Mouse (Mus musculus) heart, postnatal 14 days (tissue): Measurements from ENCODE around the gene Tctex1d4. TPM values are rescaled to one million over a fixed set of nuclear protein-coding genes. Genes with fewer than 3 reads are reported as not detected.

ENCODE experiments used
- DNase-seq, 2 experiments: peaks; one replicate each; pipeline ENCODE4 v3.0.0; 2021 to 2022
- intact Hi-C: fragments of 180-260 bp; cut with DNase I; formaldehyde crosslinking; loops from one replicate; pipeline ENCODE4 v1.15.1; 2025
- long read RNA-seq, 2 experiments: library from polyadenylated mRNA; stranded (forward); transcript quantifications; one replicate each; pipeline ENCODE4 v2.0.0; 2021
- total RNA-seq, 2 experiments: library from RNA; stranded (reverse); gene quantifications; 2 replicates each; pipeline ENCODE4 v1.2.3; 2021

The Tctex1d4 gene
- total RNA-seq, result not detected
- long read RNA-seq, experiment 1, result 0 reads
- long read RNA-seq, experiment 2, result 0 reads

GRCm38 (mm10) chr4:117126675-117127290, at the start of gene Tctex1d4:
TSS of gene Tctex1d4 (plus strand) at chr4:117126794.
- intact Hi-C loops, result loop anchor here (10.0 kb wide), 1 partner anchor 412 kb away; no protein-coding TSS in a partner anchor
- DNase-seq, result no peak

GRCm38 (mm10) chr4:117087948-117088640, 38.5 kb upstream of the Tctex1d4 start:
- intact Hi-C loops, result no loop called here
- no peak for DNase-seq

- no peak for DNase-seq
- intact Hi-C loops, result no loop called here
Observed at GRCm38 (mm10) chr4:117090586-117090985, 36.0 kb upstream of the Tctex1d4 start.

- intact Hi-C loops, result loop anchor here (5.0 kb wide), 2 partner anchors 77 to 92 kb away; partner anchors contain the start of gene Eif2b3
- DNase-seq, result no peak
Observed at GRCm38 (mm10) chr4:117094626-117095361, 31.8 kb upstream of the Tctex1d4 start.

DNA sequence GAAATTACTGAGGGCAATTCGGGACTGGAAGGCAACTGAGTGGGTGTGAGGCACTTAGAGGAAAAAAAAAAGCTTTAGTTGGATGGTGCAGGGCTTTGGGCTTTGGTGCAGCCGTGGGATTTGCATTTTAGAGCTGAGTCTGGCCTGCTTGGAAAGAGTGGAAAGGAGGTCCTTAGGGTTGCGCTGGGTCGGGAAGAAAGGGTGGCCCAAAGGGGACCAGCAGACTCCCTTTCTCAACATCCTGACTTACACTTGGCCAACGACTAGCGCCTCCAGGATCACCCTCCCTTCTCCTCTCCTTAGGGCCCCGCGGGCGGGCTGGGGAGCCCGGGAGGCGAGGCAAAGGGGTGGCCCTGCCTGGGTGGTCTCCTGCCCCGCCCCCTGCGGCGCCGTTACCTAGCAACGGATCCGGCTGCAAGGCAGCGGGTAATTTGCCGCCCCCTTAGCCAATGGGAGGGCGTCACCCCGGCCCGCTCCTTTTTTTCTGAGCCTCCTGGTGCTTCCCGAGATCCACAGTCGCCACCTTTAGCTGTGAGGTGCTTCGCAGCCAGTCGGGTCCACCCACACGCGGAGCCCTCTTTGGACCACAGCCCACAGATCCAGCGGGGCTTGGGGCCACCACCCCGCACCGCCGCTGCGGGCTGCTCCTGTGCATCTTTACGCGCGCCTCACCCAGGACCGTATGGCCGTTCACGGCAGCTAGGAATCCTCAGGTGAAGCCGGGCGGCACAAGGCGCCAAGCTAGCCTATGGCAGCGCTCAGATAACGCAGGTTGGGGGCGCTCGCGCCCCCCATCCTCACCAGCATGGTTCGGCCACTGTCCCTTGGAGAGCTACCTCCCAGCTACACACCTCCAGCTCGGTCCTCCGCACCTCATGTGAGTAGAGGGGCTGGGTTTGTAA, 30.8 kb upstream of the Tctex1d4 start, which contains the start of gene Ptch2:
Ptch2 (plus strand) TSS at position 525 of the 902 bp plus-strand sequence.
- DNase-seq, result peak; percentile 84 to 90
- intact Hi-C loops, result loop anchor here (5.0 kb wide), 2 partner anchors 79 to 94 kb away; partner anchors contain the start of gene Eif2b3

DNA sequence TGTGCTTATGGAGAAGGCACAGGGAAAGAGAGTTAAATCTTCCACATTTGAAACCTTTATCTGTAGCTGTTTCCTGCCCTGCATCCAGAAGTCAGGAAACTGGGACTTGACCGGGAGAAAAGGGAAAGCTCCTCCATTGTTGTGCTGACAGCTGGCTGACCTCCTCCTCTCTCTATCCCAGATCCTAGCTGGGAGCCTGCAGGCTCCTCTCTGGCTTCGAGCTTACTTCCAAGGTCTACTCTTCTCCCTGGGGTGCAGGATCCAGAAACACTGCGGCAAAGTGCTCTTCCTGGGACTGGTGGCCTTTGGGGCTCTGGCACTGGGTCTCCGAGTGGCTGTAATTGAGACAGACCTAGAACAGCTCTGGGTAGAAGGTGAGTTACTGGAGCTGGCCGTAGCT, 29.9 kb upstream of the Tctex1d4 start:
- intact Hi-C loops, result loop anchor here (5.0 kb wide), 2 partner anchors 79 to 94 kb away; partner anchors contain the start of gene Eif2b3

GRCm38 (mm10) chr4:117097969-117098763, 28.4 kb upstream of the Tctex1d4 start:
- intact Hi-C loops, result loop anchor here (5.0 kb wide), 2 partner anchors 81 to 96 kb away; partner anchors contain the start of gene Eif2b3
- peak in 1 of 2 experiments; percentile 29 for DNase-seq

More for the DNA sequence above, 29.9 kb upstream of the Tctex1d4 start:
- peak; percentile 21 to 31 for DNase-seq

GRCm38 (mm10) chr4:117098764-117099036, 27.9 kb upstream of the Tctex1d4 start:
- no peak for DNase-seq
- intact Hi-C loops, result loop anchor here (5.0 kb wide), 2 partner anchors 81 to 96 kb away; partner anchors contain the start of gene Eif2b3

DNA sequence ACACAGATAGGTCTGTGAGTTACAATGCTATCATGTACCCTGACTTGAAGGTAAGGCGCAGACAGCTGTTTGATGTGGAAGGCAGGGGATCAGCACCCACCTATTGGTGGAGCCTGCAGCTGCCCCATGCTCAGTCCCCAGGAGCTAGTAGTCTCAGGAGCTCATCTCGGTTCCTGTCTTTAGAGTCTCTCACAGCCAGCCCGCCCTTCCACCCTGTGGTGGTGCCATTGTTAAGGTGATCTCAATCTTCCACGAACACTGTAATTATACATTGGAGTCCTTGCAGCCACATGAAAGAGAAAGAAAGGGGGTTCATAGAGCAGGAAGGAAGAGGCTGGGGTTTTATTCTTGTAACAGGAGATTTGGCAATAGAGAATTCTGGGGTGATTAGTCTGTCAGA, 26.6 kb upstream of the Tctex1d4 start:
- intact Hi-C loops, result loop anchor here (2.0 kb wide), 1 partner anchor 21 kb away; no protein-coding TSS in a partner anchor
- no peak for DNase-seq

GRCm38 (mm10) chr4:117101218-117101617, 25.4 kb upstream of the Tctex1d4 start:
- intact Hi-C loops, result loop anchor here (2.0 kb wide), 1 partner anchor 20 kb away; no protein-coding TSS in a partner anchor

DNA sequence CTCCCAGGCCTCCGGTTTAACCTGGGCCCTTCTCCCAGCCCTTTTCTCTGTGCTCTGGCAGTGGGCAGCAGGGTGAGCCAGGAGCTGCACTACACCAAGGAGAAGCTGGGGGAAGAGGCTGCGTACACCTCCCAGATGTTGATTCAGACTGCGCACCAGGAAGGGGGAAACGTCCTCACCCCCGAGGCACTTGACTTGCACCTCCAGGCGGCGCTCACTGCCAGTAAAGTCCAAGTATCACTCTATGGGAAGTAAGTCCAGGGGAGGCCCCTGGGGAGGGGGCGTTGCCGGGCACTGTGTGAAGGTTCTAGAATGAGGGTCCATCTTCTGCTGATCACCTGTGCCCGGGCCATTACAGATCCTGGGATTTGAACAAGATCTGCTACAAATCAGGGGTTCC, 21.9 kb upstream of the Tctex1d4 start:
- intact Hi-C loops, result no loop called here
- no peak for DNase-seq

More at GRCm38 (mm10) chr4:117101218-117101617, 25.4 kb upstream of the Tctex1d4 start:
- DNase-seq, result peak; percentile 49 to 64

GRCm38 (mm10) chr4:117105127-117105526, 21.5 kb upstream of the Tctex1d4 start:
- intact Hi-C loops, result no loop called here
- DNase-seq, result no peak

DNA sequence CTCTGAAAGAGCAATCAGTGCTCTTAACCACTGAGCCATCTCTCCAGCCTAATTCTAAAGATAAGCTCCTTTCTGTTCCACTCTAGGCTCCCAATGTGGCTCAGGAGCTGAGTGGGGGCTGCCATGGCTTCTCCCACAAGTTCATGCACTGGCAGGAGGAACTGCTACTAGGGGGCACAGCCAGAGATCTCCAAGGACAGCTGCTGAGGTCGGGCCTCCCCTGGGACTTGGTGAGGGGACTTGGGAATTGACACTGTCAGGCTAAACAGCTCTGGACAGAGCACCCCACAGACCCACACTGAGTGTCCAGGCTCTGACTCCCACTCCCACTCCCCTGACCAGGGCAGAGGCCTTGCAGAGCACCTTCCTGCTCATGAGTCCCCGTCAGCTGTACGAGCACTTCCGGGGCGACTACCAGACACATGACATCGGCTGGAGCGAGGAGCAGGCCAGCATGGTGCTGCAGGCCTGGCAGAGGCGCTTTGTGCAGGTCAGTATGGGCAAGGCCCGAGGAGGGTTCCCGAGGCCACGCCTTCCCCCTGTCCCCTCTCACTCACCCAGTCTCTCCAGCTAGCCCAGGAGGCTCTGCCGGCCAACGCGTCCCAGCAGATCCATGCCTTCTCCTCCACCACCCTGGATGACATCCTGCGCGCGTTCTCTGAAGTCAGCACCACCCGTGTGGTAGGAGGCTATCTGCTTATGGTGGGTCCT, 18.6 kb upstream of the Tctex1d4 start:
- intact Hi-C loops, result no loop called here
- no peak for DNase-seq

DNA sequence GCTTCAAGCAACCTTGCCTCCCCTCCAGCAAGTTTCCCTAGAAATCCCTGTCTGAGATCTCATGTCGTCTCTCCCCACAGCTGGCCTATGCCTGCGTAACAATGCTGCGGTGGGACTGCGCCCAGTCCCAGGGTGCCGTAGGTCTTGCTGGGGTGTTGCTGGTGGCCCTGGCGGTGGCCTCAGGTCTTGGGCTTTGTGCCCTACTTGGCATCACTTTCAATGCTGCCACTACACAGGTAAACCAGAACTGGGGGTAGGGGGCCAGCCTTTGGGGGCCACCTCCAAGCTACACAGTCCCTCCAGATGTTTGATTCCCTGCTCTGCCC, 18.1 kb upstream of the Tctex1d4 start:
- intact Hi-C loops, result no loop called here
- DNase-seq, result no peak

DNA sequence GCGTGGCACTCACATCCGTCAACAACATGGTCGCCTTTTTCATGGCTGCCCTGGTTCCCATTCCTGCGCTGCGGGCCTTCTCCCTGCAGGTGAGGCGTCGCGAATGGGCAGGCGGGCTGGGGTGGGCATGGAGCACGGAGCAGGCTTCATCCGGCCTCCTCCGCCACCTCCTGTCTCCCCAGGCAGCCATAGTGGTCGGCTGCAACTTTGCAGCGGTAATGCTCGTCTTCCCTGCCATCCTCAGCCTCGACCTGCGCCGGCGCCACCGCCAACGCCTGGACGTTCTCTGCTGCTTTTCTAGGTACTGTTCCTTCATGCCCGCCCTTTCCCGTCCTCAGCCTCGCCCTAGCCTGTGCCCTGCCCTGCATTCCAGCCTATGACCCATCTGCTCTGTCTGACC, 17.3 kb upstream of the Tctex1d4 start:
- no peak for DNase-seq
- intact Hi-C loops, result no loop called here

GRCm38 (mm10) chr4:117110249-117110648, 16.3 kb upstream of the Tctex1d4 start:
- DNase-seq, result no peak
- intact Hi-C loops, result no loop called here

DNA sequence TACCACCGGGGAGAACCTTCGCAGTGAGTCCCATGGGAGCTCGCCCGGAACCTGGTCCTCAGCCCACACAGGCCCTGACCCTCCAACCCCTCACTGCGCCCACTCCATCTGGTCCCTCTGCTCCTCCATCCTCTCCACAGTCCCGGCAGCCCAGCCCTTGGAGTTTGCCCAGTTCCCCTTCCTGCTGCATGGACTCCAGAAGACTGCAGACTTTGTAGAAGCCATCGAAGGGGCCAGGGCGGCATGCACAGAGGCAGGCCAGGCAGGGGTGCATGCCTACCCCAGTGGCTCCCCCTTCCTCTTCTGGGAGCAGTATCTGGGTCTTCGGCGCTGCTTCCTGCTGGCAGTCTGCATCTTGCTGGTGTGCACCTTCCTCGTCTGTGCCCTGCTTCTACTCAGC, 15.6 kb upstream of the Tctex1d4 start:
- intact Hi-C loops, result no loop called here
- no peak for DNase-seq

DNA sequence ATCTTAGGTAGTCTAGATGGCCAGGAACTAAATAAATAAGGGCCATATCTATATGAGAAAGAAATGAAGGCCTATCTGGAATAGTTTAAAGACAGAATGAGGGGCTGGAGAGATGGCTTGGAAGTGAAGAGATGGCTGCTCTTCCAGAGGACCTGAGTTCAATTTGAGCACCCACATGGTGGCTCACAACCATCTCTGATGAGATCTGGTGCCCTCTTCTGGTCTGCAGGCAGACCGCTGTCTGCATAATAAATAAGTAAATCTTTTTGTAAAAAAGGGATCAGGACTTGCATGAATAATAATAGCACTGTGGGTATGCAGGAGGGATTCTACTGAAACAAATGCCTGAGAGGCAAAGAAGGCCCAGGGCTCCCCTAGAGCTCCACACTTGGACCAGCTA, 13.4 kb upstream of the Tctex1d4 start:
- intact Hi-C loops, result no loop called here
- DNase-seq, result no peak

GRCm38 (mm10) chr4:117115592-117115991, 11.0 kb upstream of the Tctex1d4 start:
- no peak for DNase-seq
- intact Hi-C loops, result no loop called here
